ENCODE assay signal across 9 mouse cellular contexts in genomic region chr11:116920746-116921145, GRCm38 (mm10). TPM values are rescaled to one million over a fixed set of nuclear protein-coding genes. Genes with fewer than 3 reads are reported as not detected.
A peak's percentile ranks its signal among the peaks of the same experiment; 100 is the strongest.
DNase-seq lines count a peak whose midpoint lies in the region; ATAC-seq and TF ChIP-seq lines count a peak whose summit lies in the region.
"Had no signal": no experiment of that assay in that cellular context is flagged by ENCODE, and none has a peak within 500 bp of the region (broad histone marks: within the 10 kb centered on the region; RNA-seq: fewer than 3 reads in every experiment).

No protein-coding gene starts in this region.

- H3K27ac ChIP-seq in lung, postnatal 0 days (ENCODE audit: low read length): no peak overlapping the region
- no peak overlapping the region for H3K27ac ChIP-seq in embryonic facial prominence, embryonic 12.5 days
- H3K27ac ChIP-seq in hindbrain, embryonic 16.5 days (ENCODE audit: low read depth, low read length): no peak overlapping the region
- H3K27ac ChIP-seq in neural tube, embryonic 15.5 days (replicated peaks): no peak overlapping the region
- H3K27ac ChIP-seq in intestine, embryonic 15.5 days: no peak overlapping the region

- ATAC-seq in lung, postnatal 0 days: no peak
- ATAC-seq in embryonic facial prominence, embryonic 12.5 days (ENCODE audit: insufficient number of reproducible peaks, insufficient read depth, low FRiP score, low TSS enrichment): no peak
- no peak for ATAC-seq in hindbrain, embryonic 16.5 days
- ATAC-seq in neural tube, embryonic 15.5 days (ENCODE audit: low FRiP score): no peak
- ATAC-seq in intestine, embryonic 15.5 days: no peak

- H3K27me3 ChIP-seq in lung, postnatal 0 days (replicated peaks; ENCODE audit: insufficient read depth, low read length): peaks cover 44% of the 10 kb centered on the region
- H3K27me3 ChIP-seq in embryonic facial prominence, embryonic 12.5 days: peaks cover 58% of the 10 kb centered on the region
- H3K27me3 ChIP-seq in hindbrain, embryonic 16.5 days (replicated peaks; ENCODE audit: control insufficient read depth, insufficient read depth, low read length): no peaks in the 10 kb centered on the region
- peaks cover 13% of the 10 kb centered on the region; the same call in 1 of the 2 replicates for H3K27me3 ChIP-seq in neural tube, embryonic 15.5 days (replicated peaks)
- H3K27me3 ChIP-seq in intestine, embryonic 15.5 days (replicated peaks): peaks cover 68% of the 10 kb centered on the region

- no peak for TF ChIP-seq EP300 in lung, postnatal 0 days (IDR thresholded peaks at IDR 0.05)

- DNase-seq in lung, postnatal 0 days (ENCODE audit: low spot score): peak; percentile 23
- DNase-seq in lung, postnatal 25 days (ENCODE audit: low spot score): no peak
- no peak for DNase-seq in thymus, postnatal 25 days
- DNase-seq: cerebellum, postnatal 25 days had no signal

- no peak overlapping the region for H3K4me2 ChIP-seq in lung, postnatal 0 days (replicated peaks; ENCODE audit: low read depth, low read length)
- H3K4me2 ChIP-seq in embryonic facial prominence, embryonic 12.5 days (replicated peaks): peak overlapping the region; percentile 97; the same call in 1 of the 2 replicates
- H3K4me2 ChIP-seq in hindbrain, embryonic 16.5 days (ENCODE audit: low read length): peak overlapping the region; percentile 88
- peak overlapping the region; percentile 74 for H3K4me2 ChIP-seq in neural tube, embryonic 15.5 days
- no peak overlapping the region for H3K4me2 ChIP-seq in intestine, embryonic 15.5 days (replicated peaks)
- H3K4me2 ChIP-seq: heart, embryonic 11.5 days had no signal

- no peaks in the 10 kb centered on the region for H3K9me3 ChIP-seq in lung, postnatal 0 days (ENCODE audit: low read length)
- no peaks in the 10 kb centered on the region for H3K9me3 ChIP-seq in embryonic facial prominence, embryonic 12.5 days
- no peaks in the 10 kb centered on the region for H3K9me3 ChIP-seq in hindbrain, embryonic 16.5 days (ENCODE audit: control insufficient read depth, low read length)
- no peaks in the 10 kb centered on the region for H3K9me3 ChIP-seq in neural tube, embryonic 15.5 days (replicated peaks)
- no peaks in the 10 kb centered on the region for H3K9me3 ChIP-seq in intestine, embryonic 15.5 days

- H3K9ac ChIP-seq in lung, postnatal 0 days (replicated peaks; ENCODE audit: low read depth): no peak overlapping the region
- H3K9ac ChIP-seq in embryonic facial prominence, embryonic 12.5 days: no peak overlapping the region
- H3K9ac ChIP-seq in hindbrain, embryonic 16.5 days (ENCODE audit: low read depth, low read length): peak overlapping the region; percentile 96
- peak overlapping the region; percentile 52 for H3K9ac ChIP-seq in neural tube, embryonic 15.5 days (replicated peaks)
- no peak overlapping the region for H3K9ac ChIP-seq in intestine, embryonic 15.5 days

- no peaks in the 10 kb centered on the region for H3K36me3 ChIP-seq in lung, postnatal 0 days (ENCODE audit: insufficient read depth, low read length)
- no peaks in the 10 kb centered on the region for H3K36me3 ChIP-seq in embryonic facial prominence, embryonic 12.5 days
- H3K36me3 ChIP-seq in hindbrain, embryonic 16.5 days (ENCODE audit: control insufficient read depth, insufficient read depth, low read length): peaks cover 6% of the 10 kb centered on the region; the same call in 1 of the 2 replicates
- H3K36me3 ChIP-seq in neural tube, embryonic 15.5 days: peaks cover 25% of the 10 kb centered on the region
- no peaks in the 10 kb centered on the region for H3K36me3 ChIP-seq in intestine, embryonic 15.5 days

- no peak for TF ChIP-seq CTCF in lung, postnatal 0 days (IDR thresholded peaks at IDR 0.05)

- WGBS in lung, postnatal 0 days: 4% methylated on average over 6 of the region's 6 CpGs
- 5% methylated on average over 6 of the region's 6 CpGs for WGBS in embryonic facial prominence, embryonic 12.5 days
- 8% methylated on average over 3 of the region's 6 CpGs for WGBS in hindbrain, embryonic 16.5 days
- 13% methylated on average over 6 of the region's 6 CpGs for WGBS in neural tube, embryonic 15.5 days
- 0% methylated on average over 6 of the region's 6 CpGs for WGBS in intestine, embryonic 15.5 days

- H3K4me1 ChIP-seq in lung, postnatal 0 days (ENCODE audit: insufficient read depth, low read depth, low read length): peaks cover 5% of the 10 kb centered on the region; the same call in 1 of the 2 replicates
- 0 out of 2 replicates have a peak, but pooled peaks cover 4% of the 10 kb centered on the region for H3K4me1 ChIP-seq in embryonic facial prominence, embryonic 12.5 days
- H3K4me1 ChIP-seq in hindbrain, embryonic 16.5 days (ENCODE audit: control insufficient read depth, insufficient read depth, low read depth, low read length): peaks cover 29% of the 10 kb centered on the region
- peaks cover 52% of the 10 kb centered on the region for H3K4me1 ChIP-seq in neural tube, embryonic 15.5 days
- peaks cover 9% of the 10 kb centered on the region for H3K4me1 ChIP-seq in intestine, embryonic 15.5 days (replicated peaks)

- H3K4me3 ChIP-seq in lung, postnatal 0 days (ENCODE audit: low read depth, low read length): no peak overlapping the region
- no peak overlapping the region for H3K4me3 ChIP-seq in embryonic facial prominence, embryonic 12.5 days
- peak overlapping the region; percentile 74 for H3K4me3 ChIP-seq in hindbrain, embryonic 16.5 days (ENCODE audit: low read length)
- peak overlapping the region; percentile 61 for H3K4me3 ChIP-seq in neural tube, embryonic 15.5 days (replicated peaks)
- H3K4me3 ChIP-seq in intestine, embryonic 15.5 days (replicated peaks): no peak overlapping the region

RNA-seq across cellular contexts. Expression of gene Mgat5b, which starts 2.1 kb away (rescaled TPM):
- not detected in 2 replicates for polyA plus RNA-seq in lung, postnatal 0 days (2015; fragmentation: Nextera tagmentation; extraction: Ambion mirVana)
- 3.8 and 4.4 TPM in 2 replicates for polyA plus RNA-seq in embryonic facial prominence, embryonic 12.5 days (2016; fragmentation: Nextera tagmentation; extraction: Ambion mirVana)
- 19.4 and 27.5 TPM in 2 replicates for polyA plus RNA-seq in hindbrain, embryonic 16.5 days (2015; fragmentation: Nextera tagmentation; extraction: Ambion mirVana)
- polyA plus RNA-seq in neural tube, embryonic 15.5 days (2015; fragmentation: Nextera tagmentation; extraction: Ambion mirVana): 20.1 and 25.0 TPM in 2 replicates
- polyA plus RNA-seq in intestine, embryonic 15.5 days (2015; fragmentation: Nextera tagmentation; extraction: Ambion mirVana): 0.69 and 0.90 TPM in 2 replicates

Comparison
In these comparisons a context has a peak if more than half of its experiments do, and no peak if none do; other contexts are left out.
1. H3K4me2 ChIP-seq: peak in embryonic facial prominence, embryonic 12.5 days (single experiment), hindbrain, embryonic 16.5 days (single experiment) and neural tube, embryonic 15.5 days (single experiment); none in lung, postnatal 0 days (single experiment) and intestine, embryonic 15.5 days (single experiment).
2. H3K4me3 ChIP-seq: peak in hindbrain, embryonic 16.5 days (single experiment) and neural tube, embryonic 15.5 days (single experiment); none in lung, postnatal 0 days (single experiment), embryonic facial prominence, embryonic 12.5 days (single experiment) and intestine, embryonic 15.5 days (single experiment).
3. H3K9ac ChIP-seq: peak in hindbrain, embryonic 16.5 days (single experiment) and neural tube, embryonic 15.5 days (single experiment); none in lung, postnatal 0 days (single experiment), embryonic facial prominence, embryonic 12.5 days (single experiment) and intestine, embryonic 15.5 days (single experiment).